Mouse (Mus musculus): ENCODE measurements around the gene Lin7b.
"Not testable (repeated sequence)": the region's sequence is repeated elsewhere in the genome, so short reads cannot be mapped to it uniquely, and the experiment has no call there.

Lin7b gene

GRCm38 (mm10) chr7:45395578-45396336, 25.4 kb upstream of the Lin7b start, which contains the start of gene Snrnp70:
Snrnp70 (minus strand) TSS chr7:45395742.
- peak; percentile 100 for DNase-seq (ENCODE audit: low read depth, low spot score)

- peak; percentile 65 for DNase-seq (ENCODE audit: low read depth, low spot score)
These were observed 24.8 kb upstream of the Lin7b start for GRCm38 (mm10) chr7:45395129-45395541.

GRCm38 (mm10) chr7:45386077-45386476, 15.7 kb upstream of the Lin7b start:
- DNase-seq (ENCODE audit: low read depth, low spot score), result no peak

GRCm38 (mm10) chr7:45376057-45376456, 5.7 kb upstream of the Lin7b start:
- no peak for DNase-seq (ENCODE audit: low read depth, low spot score)

GRCm38 (mm10) chr7:45374620-45375019, 4.2 kb upstream of the Lin7b start:
- DNase-seq (ENCODE audit: low read depth, low spot score), result no peak

- no peak for DNase-seq (ENCODE audit: low read depth, low spot score)
These were observed 2.0 kb upstream of the Lin7b start for GRCm38 (mm10) chr7:45372371-45372770.

- DNase-seq (ENCODE audit: low read depth, low spot score), result no peak
These were observed 428 bp downstream of the Lin7b start for GRCm38 (mm10) chr7:45369836-45370474.

GRCm38 (mm10) chr7:45369022-45369745, 1.2 kb downstream of the Lin7b start:
- DNase-seq (ENCODE audit: low read depth, low spot score), result no peak

GRCm38 (mm10) chr7:45368178-45368577, 2.2 kb downstream of the Lin7b start:
- DNase-seq (ENCODE audit: low read depth, low spot score), result no peak

- DNase-seq (ENCODE audit: low read depth, low spot score), result peak; percentile 90
These were observed 3.1 kb downstream of the Lin7b start for GRCm38 (mm10) chr7:45367020-45367880.

- DNase-seq (ENCODE audit: low read depth, low spot score), result no peak
These were observed 3.7 kb downstream of the Lin7b start, which contains the start of gene Ppfia3 for GRCm38 (mm10) chr7:45366652-45367019. Ppfia3 (minus strand) TSS chr7:45367019.

GRCm38 (mm10) chr7:45365742-45366651, 4.4 kb downstream of the Lin7b start:
- no peak for DNase-seq (ENCODE audit: low read depth, low spot score)

GRCm38 (mm10) chr7:45363983-45364382, 6.4 kb downstream of the Lin7b start:
- DNase-seq (ENCODE audit: low read depth, low spot score), result no peak

- no peak for DNase-seq (ENCODE audit: low read depth, low spot score)
These were observed 7.6 kb downstream of the Lin7b start for GRCm38 (mm10) chr7:45362801-45363200.

- peak; percentile 99 for DNase-seq (ENCODE audit: low read depth, low spot score)
These were observed 9.1 kb downstream of the Lin7b start for GRCm38 (mm10) chr7:45361243-45361804.

- DNase-seq (ENCODE audit: low read depth, low spot score), result no peak
These were observed 9.8 kb downstream of the Lin7b start for GRCm38 (mm10) chr7:45360404-45361125.

GRCm38 (mm10) chr7:45359081-45359480, 11.3 kb downstream of the Lin7b start:
- DNase-seq (ENCODE audit: low read depth, low spot score), result not testable (repeated sequence)

- DNase-seq (ENCODE audit: low read depth, low spot score), result no peak
These were observed 14.3 kb downstream of the Lin7b start for GRCm38 (mm10) chr7:45356087-45356486.

GRCm38 (mm10) chr7:45355318-45356020, 14.9 kb downstream of the Lin7b start:
- DNase-seq (ENCODE audit: low read depth, low spot score), result no peak
